Mouse (Mus musculus) forebrain, embryonic 12.5 days (tissue): ENCODE data around the gene Sptssa. TPM values are rescaled to one million over a fixed set of nuclear protein-coding genes. Genes with fewer than 3 reads are reported as not detected.
"Not testable (repeated sequence)": the region's sequence is repeated elsewhere in the genome, so short reads cannot be mapped to it uniquely, and the experiment has no call there.

ENCODE experiments used
- ATAC-seq: fragments of 200-750 bp; cut with Nextera tagmentation; 2 replicates; pipeline ENCODE4 v1.8.0; 2017; ENCODE audit warnings: moderate TSS enrichment; ENCODE audit not compliant: low FRiP score
- H3K27ac ChIP-seq: fragments of 300-500 bp; sonication (generic); 2 replicates; pipeline ENCODE4 v1.5.1; 2016; ENCODE audit warnings: mild to moderate bottlenecking
- H3K27me3 ChIP-seq: fragments of 300-500 bp; sonication (generic); 2 replicates; pipeline ENCODE4 v1.6.1; 2016; ENCODE audit warnings: mild to moderate bottlenecking
- H3K36me3 ChIP-seq: fragments of 300-500 bp; sonication (generic); replicated peaks from 2 replicates; pipeline ENCODE4 v1.6.1; 2016; ENCODE audit warnings: mild to moderate bottlenecking
- H3K4me1 ChIP-seq: fragments of 300-500 bp; sonication (generic); 2 replicates; pipeline ENCODE4 v1.6.1; 2016
- H3K4me2 ChIP-seq: fragments of 300-500 bp; sonication (generic); 2 replicates; pipeline ENCODE4 v1.6.1; 2016; ENCODE audit warnings: mild to moderate bottlenecking, moderate library complexity
- H3K4me3 ChIP-seq: fragments of 300-500 bp; sonication (generic); replicated peaks from 2 replicates; pipeline ENCODE4 v1.5.1; 2016; ENCODE audit warnings: mild to moderate bottlenecking
- H3K9ac ChIP-seq: fragments of 300-500 bp; sonication (generic); 2 replicates; pipeline ENCODE4 v1.6.1; 2016; ENCODE audit warnings: mild to moderate bottlenecking
- H3K9me3 ChIP-seq: fragments of 300-500 bp; sonication (generic); 2 replicates; pipeline ENCODE4 v1.6.1; 2016
- WGBS: fragments of 180-500 bp; shearing (Covaris S2); methylation state at CpG from one replicate; pipeline ENCODE4 v1.1.7; 2016; 5-methylcytosine and 5-hydroxymethylcytosine counted together
- polyA plus RNA-seq: library from polyadenylated mRNA; unstranded; fragments of >200 nt; fragmentation: Nextera tagmentation; extraction: Ambion mirVana; gene quantifications from 2 replicates; pipeline ENCODE4 v1.2.1, GENCODE M21; 2016

Sptssa gene
- polyA plus RNA-seq, 1 experiment from 2014 or later: 164 TPM

DNA sequence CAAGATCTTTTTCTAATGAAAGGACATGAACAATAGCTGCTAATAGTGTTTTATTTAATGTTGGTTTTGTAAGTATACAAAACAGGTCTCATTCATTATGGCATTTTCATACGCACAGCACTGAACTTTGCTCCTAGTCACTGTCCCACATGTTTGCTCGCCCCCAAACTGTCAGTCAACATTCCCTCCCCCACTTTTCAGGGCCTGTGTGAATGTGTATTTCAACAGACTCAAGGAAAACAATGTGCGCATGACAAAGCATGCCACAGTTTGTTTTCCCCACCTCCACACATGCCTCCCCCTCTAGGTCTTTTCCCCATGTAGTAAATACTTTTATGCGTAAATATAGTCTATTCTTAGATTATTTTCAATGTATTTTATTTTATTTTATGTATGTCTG lies 14.9 kb upstream of the Sptssa start:
- H3K9ac ChIP-seq: no peak overlapping the region
- no peak for ATAC-seq
- H3K4me2 ChIP-seq: no peak overlapping the region
- 79% methylated on average over 4 of the region's 4 CpGs for WGBS
- H3K9me3 ChIP-seq: no peaks in the 10 kb centered on the region
- H3K36me3 ChIP-seq: peaks cover 44% of the 10 kb centered on the region
- no peaks in the 10 kb centered on the region for H3K27me3 ChIP-seq
- H3K27ac ChIP-seq: no peak overlapping the region
- no peak overlapping the region for H3K4me3 ChIP-seq
- no peaks in the 10 kb centered on the region for H3K4me1 ChIP-seq

DNA sequence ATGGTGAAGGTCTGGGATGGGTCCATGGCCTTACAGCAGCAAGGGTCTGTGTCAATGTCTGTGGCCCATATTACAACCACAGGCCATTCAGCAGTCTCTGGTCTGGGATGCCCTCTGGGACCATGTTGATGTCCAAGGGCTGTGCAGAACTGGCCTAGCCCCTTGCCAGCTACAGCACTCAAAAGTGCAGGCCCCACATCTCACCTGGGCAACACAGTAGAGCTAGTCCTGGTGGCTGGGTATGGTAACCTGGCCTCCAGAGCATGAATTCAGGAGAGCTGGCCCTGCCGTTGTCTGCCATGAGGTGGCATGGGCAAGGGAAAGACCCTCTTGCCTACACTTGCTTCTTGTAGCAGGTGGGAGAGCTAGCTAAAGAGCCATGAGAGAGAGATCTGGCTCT lies 11.8 kb upstream of the Sptssa start:
- H3K4me1 ChIP-seq: no peaks in the 10 kb centered on the region
- H3K27me3 ChIP-seq: no peaks in the 10 kb centered on the region
- H3K9me3 ChIP-seq: no peaks in the 10 kb centered on the region
- no peak overlapping the region for H3K4me2 ChIP-seq
- 95% methylated on average over 1 of the region's 1 CpGs for WGBS
- no peak for ATAC-seq
- peaks cover 21% of the 10 kb centered on the region for H3K36me3 ChIP-seq
- H3K4me3 ChIP-seq: no peak overlapping the region
- no peak overlapping the region for H3K9ac ChIP-seq
- no peak overlapping the region for H3K27ac ChIP-seq

DNA sequence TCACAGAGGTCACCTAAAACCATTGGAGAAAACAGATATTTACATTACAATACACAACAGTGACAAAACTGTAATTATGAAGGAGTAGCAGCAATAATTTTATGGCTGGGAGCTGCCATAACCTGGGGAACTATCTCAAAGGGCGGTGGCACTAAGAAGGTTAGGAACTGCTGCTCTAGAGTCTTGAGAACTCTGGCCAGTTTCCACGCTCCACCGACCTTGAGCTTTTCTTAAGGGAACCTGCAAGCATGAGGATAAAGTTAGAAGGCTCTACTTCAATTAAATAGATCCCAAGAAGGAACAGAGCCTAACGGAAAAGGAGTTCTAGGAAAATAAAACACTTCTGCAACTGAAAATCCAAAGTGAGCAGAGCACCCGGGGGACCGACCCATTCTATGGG lies 9.2 kb upstream of the Sptssa start:
- no peak overlapping the region for H3K9ac ChIP-seq
- H3K4me1 ChIP-seq: no peaks in the 10 kb centered on the region
- no peak overlapping the region for H3K4me3 ChIP-seq
- no peak overlapping the region for H3K4me2 ChIP-seq
- ATAC-seq: no peak
- H3K36me3 ChIP-seq: 0 out of 2 replicates have a peak, but pooled peaks cover 3% of the 10 kb centered on the region
- H3K27ac ChIP-seq: no peak overlapping the region
- 81% methylated on average over 6 of the region's 6 CpGs for WGBS
- no peaks in the 10 kb centered on the region for H3K9me3 ChIP-seq
- no peaks in the 10 kb centered on the region for H3K27me3 ChIP-seq

DNA sequence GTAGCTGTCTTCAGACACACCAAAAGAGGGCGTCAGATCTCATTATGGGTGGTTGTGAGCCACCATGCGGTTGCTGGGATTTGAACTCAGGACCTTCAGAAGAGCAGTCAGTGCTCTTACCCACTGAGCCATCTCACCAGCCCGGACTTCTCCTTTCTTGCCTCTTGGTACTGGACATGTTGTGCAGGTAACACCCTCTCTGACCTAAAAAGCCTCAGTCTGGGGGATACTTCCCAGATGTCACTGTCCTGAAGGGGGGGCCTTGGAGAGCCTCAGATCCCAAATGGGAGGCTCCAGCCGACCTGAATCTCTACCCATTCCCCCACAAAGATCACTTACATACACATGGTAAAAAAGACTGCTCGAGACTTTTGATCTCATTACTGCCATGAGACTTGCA lies 5.1 kb upstream of the Sptssa start:
- not testable (repeated sequence) for H3K4me1 ChIP-seq

DNA sequence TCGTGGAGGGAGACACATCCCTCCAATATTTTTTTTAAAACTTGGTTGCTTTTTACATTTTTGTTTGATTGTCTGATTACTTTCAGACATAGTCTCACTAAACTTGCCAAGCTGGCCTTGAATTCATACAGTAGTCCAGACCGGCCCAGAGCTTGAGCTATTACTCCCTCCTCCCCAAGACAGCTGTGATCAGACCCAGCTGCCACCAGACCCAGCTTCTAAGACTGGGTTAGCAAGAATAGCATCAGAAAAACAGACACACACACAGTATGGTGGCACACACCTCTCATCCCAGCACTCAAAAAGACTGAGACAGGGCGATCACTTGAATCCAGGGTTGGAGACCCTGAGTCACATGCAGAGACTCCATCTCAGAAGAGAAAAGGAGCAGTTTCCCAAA lies 3.5 kb upstream of the Sptssa start:
- no peaks in the 10 kb centered on the region for H3K36me3 ChIP-seq
- no peak overlapping the region for H3K27ac ChIP-seq
- H3K9ac ChIP-seq: no peak overlapping the region
- H3K4me1 ChIP-seq: peaks cover 13% of the 10 kb centered on the region
- ATAC-seq: no peak
- no peak overlapping the region for H3K4me2 ChIP-seq
- no peaks in the 10 kb centered on the region for H3K27me3 ChIP-seq
- 86% methylated on average over 3 of the region's 3 CpGs for WGBS
- H3K9me3 ChIP-seq: no peaks in the 10 kb centered on the region
- H3K4me3 ChIP-seq: no peak overlapping the region

More for the DNA sequence above, 5.1 kb upstream of the Sptssa start:
- 80% methylated on average over 5 of the region's 5 CpGs for WGBS
- H3K27ac ChIP-seq, H3K4me3 ChIP-seq, H3K9me3 ChIP-seq, H3K27me3 ChIP-seq, H3K36me3 ChIP-seq, H3K4me2 ChIP-seq, ATAC-seq, H3K9ac ChIP-seq: not testable (repeated sequence)

DNA sequence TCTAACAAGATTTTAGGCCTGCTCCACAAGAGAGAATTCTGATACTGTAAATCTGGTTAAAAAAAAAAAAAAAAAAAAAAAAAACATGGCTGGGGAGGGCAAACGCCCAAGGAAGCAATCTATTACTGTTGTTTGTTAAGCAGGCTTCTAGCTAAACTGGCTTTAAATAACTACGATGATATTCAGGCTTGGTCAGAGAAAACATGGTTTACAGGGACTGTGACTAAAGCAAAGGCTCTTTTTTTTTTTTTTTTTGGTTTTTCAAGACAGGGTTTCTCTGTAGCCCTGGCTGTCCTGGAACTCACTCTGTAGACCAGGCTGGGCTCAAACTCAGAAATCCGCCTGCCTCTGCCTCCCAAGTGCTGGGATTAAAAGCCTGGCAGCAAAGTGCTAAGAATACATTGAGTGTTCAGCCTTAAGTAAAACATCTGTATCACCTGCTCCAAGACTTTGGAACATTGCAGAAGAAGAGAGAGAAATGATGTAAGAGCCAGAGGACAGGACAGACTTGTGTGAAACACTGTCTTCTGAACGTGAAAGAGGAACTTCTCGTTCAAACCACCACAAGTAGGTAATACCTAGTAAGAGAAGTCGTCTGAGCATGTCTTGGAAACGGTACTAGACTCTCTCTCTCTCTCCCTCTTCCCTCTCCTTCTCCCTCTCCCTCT lies 2.2 kb upstream of the Sptssa start:
- no peaks in the 10 kb centered on the region for H3K9me3 ChIP-seq
- peaks cover 24% of the 10 kb centered on the region for H3K4me1 ChIP-seq
- no peak overlapping the region for H3K9ac ChIP-seq
- H3K27ac ChIP-seq: no peak overlapping the region
- H3K4me3 ChIP-seq: no peak overlapping the region
- H3K27me3 ChIP-seq: no peaks in the 10 kb centered on the region
- H3K36me3 ChIP-seq: no peaks in the 10 kb centered on the region
- WGBS: 71% methylated on average over 7 of the region's 7 CpGs
- H3K4me2 ChIP-seq: no peak overlapping the region
- ATAC-seq: no peak

DNA sequence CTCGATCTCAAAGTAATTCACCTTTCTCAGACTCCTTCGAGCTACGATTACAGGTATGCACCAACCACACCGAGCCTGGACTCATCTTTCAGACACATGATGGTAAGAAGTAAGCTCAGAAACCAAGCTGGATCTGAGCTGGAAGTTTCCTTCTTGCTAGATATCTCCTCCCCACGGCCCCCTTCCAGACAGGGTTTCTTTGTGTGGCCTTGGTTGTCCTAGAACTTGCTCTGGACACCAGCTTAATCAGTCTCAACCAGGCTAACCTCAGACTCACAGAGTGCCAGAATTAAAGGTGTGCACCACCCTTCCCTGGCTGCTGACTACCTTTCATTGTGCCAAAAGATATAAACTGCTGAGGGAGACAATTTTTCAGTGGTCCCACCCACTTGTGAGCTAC lies 1.6 kb upstream of the Sptssa start:
- Histone ChIP-seq H3K4me3 (no peak overlapping the region), H3K36me3 (no peaks in the 10 kb centered on the region), H3K9me3 (no peaks in the 10 kb centered on the region), H3K9ac (no peak overlapping the region), H3K4me2 (no peak overlapping the region), H3K4me1 (peaks cover 24% of the 10 kb centered on the region), H3K27me3 (no peaks in the 10 kb centered on the region), H3K27ac (no peak overlapping the region)
- WGBS: 92% methylated on average over 5 of the region's 5 CpGs
- no peak for ATAC-seq

DNA sequence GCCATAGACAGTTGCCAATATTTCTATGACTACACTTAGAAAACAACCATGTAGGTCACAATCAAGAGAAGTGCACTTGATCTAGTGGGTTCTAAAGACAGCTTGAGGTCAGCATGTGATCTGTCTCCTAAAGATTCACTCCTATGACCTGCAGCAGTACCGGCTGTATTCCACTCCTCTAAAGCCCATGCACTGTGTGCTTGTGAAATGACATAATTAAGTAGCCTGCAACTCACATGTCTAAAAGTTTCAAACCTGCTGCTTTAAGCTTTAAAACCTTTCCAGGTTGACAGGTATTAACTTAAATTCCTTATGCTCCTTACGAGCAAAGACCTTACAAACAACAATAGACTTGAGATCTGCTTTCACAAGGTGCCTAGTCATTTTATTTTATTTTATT lies 853 bp upstream of the Sptssa start:
- H3K27ac ChIP-seq: no peak overlapping the region
- H3K4me1 ChIP-seq: peaks cover 26% of the 10 kb centered on the region
- no peaks in the 10 kb centered on the region for H3K9me3 ChIP-seq
- H3K27me3 ChIP-seq: no peaks in the 10 kb centered on the region
- H3K4me3 ChIP-seq: peak overlapping the region; percentile 70
- ATAC-seq: no peak
- 69% methylated on average over 2 of the region's 2 CpGs for WGBS
- H3K4me2 ChIP-seq: peak overlapping the region; percentile 71
- peak overlapping the region; percentile 74; the same call in 1 of the 2 replicates for H3K9ac ChIP-seq
- H3K36me3 ChIP-seq: no peaks in the 10 kb centered on the region

DNA sequence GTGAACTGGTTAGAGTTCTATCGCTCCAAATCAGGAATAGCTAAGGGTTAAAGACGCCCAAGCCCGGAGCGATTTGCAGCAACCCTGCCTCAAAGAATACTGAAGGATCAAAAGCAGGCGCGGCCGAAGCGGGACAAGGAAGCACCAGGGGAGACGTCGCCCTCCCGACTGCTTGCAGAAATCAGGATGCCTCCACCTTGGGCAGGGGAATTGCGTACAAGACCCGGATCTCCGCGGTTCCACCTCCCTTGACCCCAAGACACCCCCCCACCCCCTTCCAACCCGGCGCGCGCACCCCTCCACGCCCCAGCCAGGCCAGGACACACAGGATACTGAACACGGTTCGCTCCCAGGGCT lies 356 bp downstream of the Sptssa start:
- under 1% methylated on average over 22 of the region's 22 CpGs for WGBS
- peak overlapping the region; percentile 71 for H3K4me2 ChIP-seq
- H3K4me1 ChIP-seq: peaks cover 27% of the 10 kb centered on the region
- no peaks in the 10 kb centered on the region for H3K9me3 ChIP-seq
- ATAC-seq: peak; percentile 52; the same call in 1 of the 2 replicates
- 0 out of 2 replicates have a peak, but pooled peaks cover 2% of the 10 kb centered on the region for H3K36me3 ChIP-seq
- H3K4me3 ChIP-seq: peak overlapping the region; percentile 70
- no peaks in the 10 kb centered on the region for H3K27me3 ChIP-seq
- peak overlapping the region; percentile 74 for H3K9ac ChIP-seq
- peak overlapping the region; percentile 83 for H3K27ac ChIP-seq

DNA sequence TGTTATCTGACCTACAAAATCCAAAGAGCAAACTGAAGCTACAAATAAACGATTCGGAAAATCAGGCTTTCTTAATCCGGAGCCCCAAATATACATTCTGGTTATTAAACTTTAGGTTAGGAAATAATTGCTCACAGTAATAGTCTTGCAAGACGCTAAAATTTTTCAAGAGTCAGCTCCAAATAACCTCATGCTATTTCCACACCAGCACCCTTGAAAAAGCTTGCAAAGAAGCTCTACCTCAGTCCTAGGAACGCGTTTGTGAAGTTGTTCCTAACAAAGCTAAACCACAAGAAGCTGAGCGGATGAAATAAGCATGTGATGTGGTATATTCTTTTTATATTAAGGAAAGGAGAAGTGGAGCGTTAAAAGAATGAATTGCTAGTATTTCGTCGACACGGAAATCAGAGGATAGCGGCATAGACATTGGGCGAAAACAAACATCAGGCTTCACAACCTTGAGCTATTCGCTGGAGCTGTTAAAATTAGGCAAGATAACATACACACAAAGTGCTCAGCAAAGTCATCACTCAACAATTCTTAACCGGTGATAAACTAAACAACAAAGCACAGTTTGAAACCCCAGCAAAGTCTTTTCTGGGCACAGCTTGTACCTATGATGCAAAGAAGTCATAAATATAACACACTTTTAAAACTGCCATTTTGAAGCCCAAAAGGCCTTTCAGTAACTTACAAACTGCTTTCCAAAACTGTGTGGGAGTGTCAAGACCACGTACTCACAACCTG lies 908 bp downstream of the Sptssa start:
- Histone ChIP-seq H3K27ac (peak overlapping the region; percentile 83), H3K9me3 (no peaks in the 10 kb centered on the region), H3K4me1 (peaks cover 27% of the 10 kb centered on the region), H3K27me3 (no peaks in the 10 kb centered on the region), H3K4me2 (peak overlapping the region; percentile 71), H3K4me3 (peak overlapping the region; percentile 70), H3K36me3 (0 out of 2 replicates have a peak, but pooled peaks cover 4% of the 10 kb centered on the region), H3K9ac (peak overlapping the region; percentile 74)
- WGBS: 23% methylated on average over 16 of the region's 16 CpGs
- no peak for ATAC-seq

DNA sequence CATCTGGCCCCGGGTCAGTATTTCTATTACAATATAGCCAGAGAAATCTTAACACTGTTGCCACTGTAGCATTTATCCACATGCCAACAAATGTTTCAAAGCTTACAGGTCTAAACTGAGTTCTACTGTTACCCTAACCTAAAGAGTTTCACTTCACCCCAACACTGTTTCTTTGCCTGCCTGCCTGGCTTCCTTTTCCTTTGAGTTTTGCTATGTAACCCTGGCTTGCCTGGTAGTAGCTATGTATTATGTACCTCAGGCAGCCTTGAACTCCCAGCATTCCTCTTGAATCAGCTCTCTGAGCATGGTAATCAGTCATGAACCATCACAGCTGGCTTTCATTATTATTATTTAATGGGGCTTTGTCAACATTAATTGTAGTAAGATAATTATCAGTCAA lies 1.6 kb downstream of the Sptssa start:
- H3K36me3 ChIP-seq: 0 out of 2 replicates have a peak, but pooled peaks cover 5% of the 10 kb centered on the region
- no peak overlapping the region for H3K4me3 ChIP-seq
- H3K9me3 ChIP-seq: no peaks in the 10 kb centered on the region
- no peak overlapping the region for H3K9ac ChIP-seq
- no peak overlapping the region for H3K27ac ChIP-seq
- no peaks in the 10 kb centered on the region for H3K27me3 ChIP-seq
- ATAC-seq: no peak
- 87% methylated on average over 1 of the region's 1 CpGs for WGBS
- H3K4me1 ChIP-seq: peaks cover 27% of the 10 kb centered on the region
- peak overlapping the region; percentile 71 for H3K4me2 ChIP-seq

DNA sequence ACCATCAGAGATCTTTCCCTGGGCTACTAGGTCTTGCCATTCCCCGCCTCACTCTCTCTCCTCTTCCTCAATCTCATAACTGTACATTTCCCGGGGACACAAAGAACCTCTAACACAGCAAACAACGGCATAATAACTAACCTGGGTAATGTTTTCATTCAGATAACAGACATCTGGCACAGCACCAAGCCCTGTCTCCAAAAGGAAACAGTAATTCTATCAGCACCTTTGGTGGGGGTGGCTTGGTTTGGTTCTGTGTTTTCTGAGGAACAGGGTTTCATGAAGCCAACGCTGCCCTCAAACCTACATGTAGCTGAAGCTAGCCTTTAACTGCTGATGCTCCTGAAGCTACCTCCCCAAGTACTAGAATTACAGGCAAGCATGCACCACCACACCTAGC lies 2.2 kb downstream of the Sptssa start:
- Histone ChIP-seq H3K9ac (no peak overlapping the region), H3K36me3 (0 out of 2 replicates have a peak, but pooled peaks cover 5% of the 10 kb centered on the region), H3K4me1 (peaks cover 27% of the 10 kb centered on the region), H3K9me3 (no peaks in the 10 kb centered on the region), H3K27ac (no peak overlapping the region), H3K4me2 (peak overlapping the region; percentile 71), H3K27me3 (no peaks in the 10 kb centered on the region), H3K4me3 (no peak overlapping the region)
- WGBS: 92% methylated on average over 4 of the region's 4 CpGs
- no peak for ATAC-seq

DNA sequence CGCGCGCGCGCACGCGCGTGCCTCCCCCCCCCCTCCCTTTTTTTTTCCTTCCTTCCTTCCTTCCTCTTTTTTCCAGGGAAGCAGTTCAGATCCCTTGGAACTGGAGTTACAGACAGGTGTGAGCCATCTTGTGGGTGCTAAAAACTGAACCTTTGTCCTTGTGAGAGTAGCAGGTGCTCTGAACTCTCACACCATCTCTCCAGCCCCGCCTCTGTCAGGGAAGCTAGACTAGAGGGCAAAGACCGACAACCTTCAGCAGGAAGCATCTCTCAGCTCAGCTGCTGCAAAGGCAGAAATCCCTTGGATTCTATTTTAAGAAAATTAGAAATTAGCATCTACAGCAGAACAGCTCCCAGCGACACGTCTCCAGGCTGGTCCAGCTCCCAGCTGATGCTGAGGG lies 4.0 kb downstream of the Sptssa start:
- 77% methylated on average over 12 of the region's 12 CpGs for WGBS
- 0 out of 2 replicates have a peak, but pooled peaks cover 8% of the 10 kb centered on the region for H3K36me3 ChIP-seq
- H3K9ac ChIP-seq: no peak overlapping the region
- no peak for ATAC-seq
- H3K4me2 ChIP-seq: no peak overlapping the region
- no peak overlapping the region for H3K27ac ChIP-seq
- no peaks in the 10 kb centered on the region for H3K9me3 ChIP-seq
- H3K4me1 ChIP-seq: peaks cover 27% of the 10 kb centered on the region
- H3K27me3 ChIP-seq: no peaks in the 10 kb centered on the region
- no peak overlapping the region for H3K4me3 ChIP-seq
